Mouse (Mus musculus): ENCODE results near the gene Ccdc39. TPM values are rescaled to one million over a fixed set of nuclear protein-coding genes. Genes with fewer than 3 reads are reported as not detected.

Ccdc39 gene
- polyA plus RNA-seq (2016; fragmentation: Nextera tagmentation; extraction: Ambion mirVana), result 5.7 and 5.9 TPM in 2 replicates

- Histone ChIP-seq H3K9me3 (no peaks in the 10 kb centered on the region), H3K4me1 (no peaks in the 10 kb centered on the region), H3K27me3 (no peaks in the 10 kb centered on the region), H3K36me3 (no peaks in the 10 kb centered on the region), H3K27ac (0 out of 2 replicates have a peak within 1 kb of the TSS, but pooled peaks have one; percentile 46), H3K4me2 (replicated peaks) (peak within 1 kb of the TSS; percentile 70), H3K9ac (peak within 1 kb of the TSS; percentile 68), H3K4me3 (peak within 1 kb of the TSS; percentile 51)
- peak; percentile 83 for ATAC-seq (ENCODE audit: insufficient number of reproducible peaks, insufficient read depth, low FRiP score, low TSS enrichment)
- WGBS, result 5% methylated on average over 26 of the region's 26 CpGs
These were observed at the start of gene Ccdc39 for GRCm38 (mm10) chr3:33843801-33844632. Ccdc39 (minus strand) TSS chr3:33844310.

DNA sequence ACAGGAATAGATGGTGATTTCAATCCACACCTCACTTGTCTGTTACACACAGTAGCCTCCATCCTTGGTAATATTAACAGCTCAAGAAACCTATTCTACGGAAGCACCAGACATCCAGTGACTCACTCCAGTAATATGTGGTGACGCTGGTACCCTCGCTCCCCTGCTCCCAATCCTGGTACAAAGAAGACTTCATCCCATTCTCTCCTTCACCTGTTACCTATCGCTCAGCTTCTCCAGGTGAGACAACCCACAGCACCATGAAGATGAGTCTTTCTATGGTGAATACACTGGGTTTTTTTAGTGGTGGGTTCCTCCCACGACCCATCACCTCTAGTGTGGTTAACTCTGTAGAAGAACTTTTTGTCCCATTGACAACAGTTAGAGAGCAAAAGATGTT is 49.3 kb upstream of the Ccdc39 start:
- Histone ChIP-seq H3K27me3 (no peaks in the 10 kb centered on the region), H3K27ac (no peak overlapping the region), H3K9me3 (no peaks in the 10 kb centered on the region), H3K36me3 (no peaks in the 10 kb centered on the region), H3K4me1 (no peaks in the 10 kb centered on the region), H3K9ac (no peak overlapping the region), H3K4me3 (no peak overlapping the region), H3K4me2 (replicated peaks) (no peak overlapping the region)
- 86% methylated on average over 5 of the region's 5 CpGs for WGBS
- no peak for ATAC-seq (ENCODE audit: insufficient number of reproducible peaks, insufficient read depth, low FRiP score, low TSS enrichment)

GRCm38 (mm10) chr3:33887438-33887837 is 43.3 kb upstream of the Ccdc39 start:
- Histone ChIP-seq H3K9ac (no peak overlapping the region), H3K4me3 (no peak overlapping the region), H3K4me1 (no peaks in the 10 kb centered on the region), H3K27ac (no peak overlapping the region), H3K27me3 (no peaks in the 10 kb centered on the region), H3K4me2 (replicated peaks) (no peak overlapping the region), H3K36me3 (no peaks in the 10 kb centered on the region), H3K9me3 (no peaks in the 10 kb centered on the region)
- no peak for ATAC-seq (ENCODE audit: insufficient number of reproducible peaks, insufficient read depth, low FRiP score, low TSS enrichment)
- 39% methylated on average over 8 of the region's 8 CpGs for WGBS

GRCm38 (mm10) chr3:33883105-33883504 is 39.0 kb upstream of the Ccdc39 start:
- Histone ChIP-seq H3K4me2 (replicated peaks) (no peak overlapping the region), H3K9ac (no peak overlapping the region), H3K27ac (no peak overlapping the region), H3K27me3 (no peaks in the 10 kb centered on the region), H3K36me3 (no peaks in the 10 kb centered on the region), H3K4me1 (no peaks in the 10 kb centered on the region), H3K9me3 (no peaks in the 10 kb centered on the region), H3K4me3 (no peak overlapping the region)
- no peak for ATAC-seq (ENCODE audit: insufficient number of reproducible peaks, insufficient read depth, low FRiP score, low TSS enrichment)
- WGBS, result 82% methylated on average over 6 of the region's 6 CpGs

DNA sequence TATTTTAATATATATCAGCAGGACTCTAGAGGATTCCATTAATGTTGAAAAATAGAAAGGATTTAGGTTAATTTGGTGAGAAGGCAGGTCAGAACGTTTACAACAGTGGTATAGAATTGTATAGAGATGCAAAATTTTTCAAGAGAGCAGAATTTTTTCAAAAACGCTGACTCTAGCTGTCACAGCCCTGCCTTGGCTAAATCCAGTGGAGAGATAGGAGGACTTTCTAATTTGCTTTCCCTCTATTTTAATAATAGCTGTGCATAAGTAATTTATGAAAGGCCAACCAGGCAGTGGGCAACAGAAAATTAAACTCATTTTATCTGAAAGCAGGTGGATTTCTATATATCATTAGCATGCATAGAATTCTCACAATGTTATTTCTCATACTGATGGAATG is 38.6 kb upstream of the Ccdc39 start:
- Histone ChIP-seq H3K4me2 (replicated peaks) (no peak overlapping the region), H3K9me3 (no peaks in the 10 kb centered on the region), H3K4me1 (no peaks in the 10 kb centered on the region), H3K9ac (no peak overlapping the region), H3K27me3 (no peaks in the 10 kb centered on the region), H3K27ac (no peak overlapping the region), H3K4me3 (no peak overlapping the region), H3K36me3 (no peaks in the 10 kb centered on the region)
- no peak for ATAC-seq (ENCODE audit: insufficient number of reproducible peaks, insufficient read depth, low FRiP score, low TSS enrichment)
- 77% methylated on average over 2 of the region's 2 CpGs for WGBS

GRCm38 (mm10) chr3:33878661-33879060 is 34.6 kb upstream of the Ccdc39 start:
- no peaks in the 10 kb centered on the region for H3K9me3 ChIP-seq
- H3K27me3 ChIP-seq, result no peaks in the 10 kb centered on the region
- no peak overlapping the region for H3K27ac ChIP-seq
- ATAC-seq (ENCODE audit: insufficient number of reproducible peaks, insufficient read depth, low FRiP score, low TSS enrichment), result no peak
- WGBS, result 89% methylated on average over 6 of the region's 6 CpGs
- H3K4me1 ChIP-seq, result peaks cover 4% of the 10 kb centered on the region; the same call in 1 of the 2 replicates
- H3K9ac ChIP-seq, result no peak overlapping the region
- no peak overlapping the region for H3K4me3 ChIP-seq
- H3K36me3 ChIP-seq, result no peaks in the 10 kb centered on the region
- H3K4me2 ChIP-seq (replicated peaks), result no peak overlapping the region

GRCm38 (mm10) chr3:33874456-33875286 is 30.6 kb upstream of the Ccdc39 start:
- ATAC-seq (ENCODE audit: insufficient number of reproducible peaks, insufficient read depth, low FRiP score, low TSS enrichment), result no peak
- Histone ChIP-seq H3K36me3 (no peaks in the 10 kb centered on the region), H3K27me3 (no peaks in the 10 kb centered on the region), H3K4me3 (no peak overlapping the region), H3K9ac (no peak overlapping the region), H3K4me1 (peaks cover 7% of the 10 kb centered on the region; the same call in 1 of the 2 replicates), H3K4me2 (replicated peaks) (no peak overlapping the region), H3K27ac (no peak overlapping the region), H3K9me3 (no peaks in the 10 kb centered on the region)
- WGBS, result 73% methylated on average over 12 of the region's 12 CpGs

DNA sequence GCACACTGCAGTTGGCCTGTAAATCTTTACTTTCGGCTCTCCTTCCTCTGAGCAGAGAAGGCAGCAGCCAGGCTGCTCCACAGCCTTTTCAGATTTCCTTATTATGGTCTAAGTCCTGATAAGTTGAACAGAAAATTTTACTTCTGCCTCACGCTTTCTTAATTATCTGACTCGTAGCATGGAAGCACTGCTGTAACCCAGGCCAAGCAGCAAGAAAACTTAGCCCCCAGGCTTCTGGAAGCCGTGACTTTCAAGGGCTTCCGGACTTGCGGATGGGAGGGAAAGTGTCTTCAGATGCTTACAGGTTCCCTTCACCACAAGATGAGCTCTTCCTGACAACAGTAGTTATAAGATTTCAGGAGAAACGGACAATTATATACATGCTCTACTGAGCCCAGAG is 29.7 kb upstream of the Ccdc39 start:
- Histone ChIP-seq H3K9ac (no peak overlapping the region), H3K4me2 (replicated peaks) (no peak overlapping the region), H3K27me3 (no peaks in the 10 kb centered on the region), H3K36me3 (no peaks in the 10 kb centered on the region), H3K4me3 (no peak overlapping the region), H3K4me1 (peaks cover 7% of the 10 kb centered on the region; the same call in 1 of the 2 replicates), H3K9me3 (no peaks in the 10 kb centered on the region), H3K27ac (no peak overlapping the region)
- no peak for ATAC-seq (ENCODE audit: insufficient number of reproducible peaks, insufficient read depth, low FRiP score, low TSS enrichment)
- 54% methylated on average over 7 of the region's 7 CpGs for WGBS

GRCm38 (mm10) chr3:33873366-33873765 is 29.3 kb upstream of the Ccdc39 start:
- Histone ChIP-seq H3K4me3 (no peak overlapping the region), H3K36me3 (no peaks in the 10 kb centered on the region), H3K9me3 (no peaks in the 10 kb centered on the region), H3K27ac (no peak overlapping the region), H3K9ac (no peak overlapping the region), H3K27me3 (no peaks in the 10 kb centered on the region), H3K4me1 (peaks cover 7% of the 10 kb centered on the region; the same call in 1 of the 2 replicates), H3K4me2 (replicated peaks) (no peak overlapping the region)
- 64% methylated on average over 8 of the region's 8 CpGs for WGBS
- ATAC-seq (ENCODE audit: insufficient number of reproducible peaks, insufficient read depth, low FRiP score, low TSS enrichment), result no peak

DNA sequence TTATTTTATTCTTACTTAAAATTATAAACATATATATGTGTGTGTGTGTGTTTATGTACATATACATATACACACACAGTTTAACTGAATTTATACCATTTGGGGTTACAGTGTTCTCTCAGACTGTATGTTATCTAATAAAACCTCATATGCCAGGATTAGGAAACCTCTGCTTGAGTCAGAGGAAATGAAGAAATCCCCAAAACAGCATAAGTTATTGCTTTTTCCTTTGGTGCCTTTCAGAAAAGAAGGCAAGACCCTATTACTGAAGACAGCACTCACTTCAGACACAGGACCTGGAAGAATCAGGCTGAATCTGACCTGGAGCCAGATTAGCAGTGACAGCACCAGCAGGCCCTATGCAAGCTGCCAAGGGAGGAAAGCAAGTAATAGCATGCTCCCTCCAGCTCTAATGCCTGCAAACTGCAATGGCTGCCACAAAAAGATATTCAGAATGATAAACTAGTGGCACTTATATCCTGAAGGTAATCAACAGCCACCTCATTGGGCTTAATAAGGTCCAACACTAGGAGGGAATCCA is 20.0 kb upstream of the Ccdc39 start:
- no peak overlapping the region for H3K4me2 ChIP-seq (replicated peaks)
- no peaks in the 10 kb centered on the region for H3K36me3 ChIP-seq
- no peak overlapping the region for H3K9ac ChIP-seq
- H3K4me3 ChIP-seq, result no peak overlapping the region
- H3K27ac ChIP-seq, result no peak overlapping the region
- ATAC-seq (ENCODE audit: insufficient number of reproducible peaks, insufficient read depth, low FRiP score, low TSS enrichment), result no peak
- H3K9me3 ChIP-seq, result no peaks in the 10 kb centered on the region
- no peaks in the 10 kb centered on the region for H3K27me3 ChIP-seq
- H3K4me1 ChIP-seq, result no peaks in the 10 kb centered on the region

GRCm38 (mm10) chr3:33858939-33859338 is 14.8 kb upstream of the Ccdc39 start:
- Histone ChIP-seq H3K4me3 (no peak overlapping the region), H3K36me3 (no peaks in the 10 kb centered on the region), H3K27me3 (no peaks in the 10 kb centered on the region), H3K4me2 (replicated peaks) (no peak overlapping the region), H3K9ac (no peak overlapping the region), H3K27ac (no peak overlapping the region), H3K4me1 (no peaks in the 10 kb centered on the region), H3K9me3 (no peaks in the 10 kb centered on the region)
- WGBS, result 74% methylated on average over 3 of the region's 3 CpGs
- ATAC-seq (ENCODE audit: insufficient number of reproducible peaks, insufficient read depth, low FRiP score, low TSS enrichment), result no peak

All from embryonic facial prominence, embryonic 12.5 days (tissue).